Mouse (Mus musculus) lung, adult 2 months (tissue): ENCODE data around the gene Stx11.

ENCODE experiments used
- CTCF ChIP-seq: fragments of 200-500 bp; IDR thresholded peaks from 2 replicates; pipeline ENCODE4 v1.5.1; 2011; ENCODE audit warnings: mild to moderate bottlenecking, low read length, control low read depth; ENCODE audit not compliant: insufficient read depth
- POLR2A ChIP-seq: fragments of 200-500 bp; IDR thresholded peaks from 2 replicates; pipeline ENCODE4 v1.6.1; 2011; ENCODE audit warnings: low read depth, mild to moderate bottlenecking, control low read depth, low read length, borderline replicate concordance; ENCODE audit errors: extremely low read depth

- no peak for TF ChIP-seq CTCF
- TF ChIP-seq POLR2A, result no peak
Measured at GRCm38 (mm10) chr10:12909179-12909578, 54.9 kb downstream of the Stx11 start.
